Mouse (Mus musculus): Measurements from ENCODE around the gene Ddx46.

Gene Ddx46

DNA sequence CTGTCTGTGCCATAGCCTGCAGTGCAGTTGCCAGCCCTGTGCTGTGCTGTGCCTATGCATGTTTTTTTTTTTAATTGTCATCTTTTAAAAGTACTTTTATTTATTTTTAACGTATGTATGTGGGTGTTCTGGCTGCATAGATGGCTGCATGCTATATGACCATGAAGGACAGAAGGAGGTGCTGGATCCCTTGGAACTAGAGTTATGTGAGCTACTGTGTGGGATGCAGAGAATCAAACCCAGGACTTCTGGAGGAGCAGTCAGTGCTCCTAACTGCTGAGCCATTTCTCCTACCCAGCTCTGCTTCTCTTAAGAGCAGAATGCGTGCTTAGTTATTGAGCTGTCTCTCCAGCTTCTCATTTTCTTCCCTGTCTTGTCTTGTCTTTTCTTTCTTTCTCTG, 87.2 kb downstream of the Ddx46 start:
- no peak for DNase-seq (ENCODE audit: low spot score)

DNA sequence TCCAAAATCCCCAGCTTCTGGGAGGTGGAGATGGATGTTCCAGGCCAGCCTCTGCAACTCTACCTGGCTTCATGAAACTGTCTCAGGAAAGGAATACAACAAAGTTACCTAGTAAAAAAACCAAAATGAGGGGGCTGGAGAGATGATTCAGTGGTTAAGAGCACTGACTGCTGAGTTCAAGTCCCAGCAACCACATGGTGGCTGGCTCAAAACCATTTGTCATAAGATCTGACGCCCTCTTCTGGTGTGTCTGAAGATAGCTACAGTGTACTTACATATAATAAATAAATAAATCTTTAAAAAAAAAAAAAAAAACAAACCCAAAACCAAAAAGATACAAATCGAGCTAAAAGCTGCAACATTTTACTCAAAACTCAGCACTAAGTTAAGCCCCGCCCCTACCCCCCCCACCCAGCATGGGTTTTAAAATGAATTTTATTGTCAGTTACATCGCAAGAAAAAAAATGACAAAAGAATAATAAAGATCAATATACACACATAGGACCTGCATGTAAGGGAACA, 91.8 kb downstream of the Ddx46 start:
- DNase-seq (ENCODE audit: low spot score): peak; percentile 20

DNA sequence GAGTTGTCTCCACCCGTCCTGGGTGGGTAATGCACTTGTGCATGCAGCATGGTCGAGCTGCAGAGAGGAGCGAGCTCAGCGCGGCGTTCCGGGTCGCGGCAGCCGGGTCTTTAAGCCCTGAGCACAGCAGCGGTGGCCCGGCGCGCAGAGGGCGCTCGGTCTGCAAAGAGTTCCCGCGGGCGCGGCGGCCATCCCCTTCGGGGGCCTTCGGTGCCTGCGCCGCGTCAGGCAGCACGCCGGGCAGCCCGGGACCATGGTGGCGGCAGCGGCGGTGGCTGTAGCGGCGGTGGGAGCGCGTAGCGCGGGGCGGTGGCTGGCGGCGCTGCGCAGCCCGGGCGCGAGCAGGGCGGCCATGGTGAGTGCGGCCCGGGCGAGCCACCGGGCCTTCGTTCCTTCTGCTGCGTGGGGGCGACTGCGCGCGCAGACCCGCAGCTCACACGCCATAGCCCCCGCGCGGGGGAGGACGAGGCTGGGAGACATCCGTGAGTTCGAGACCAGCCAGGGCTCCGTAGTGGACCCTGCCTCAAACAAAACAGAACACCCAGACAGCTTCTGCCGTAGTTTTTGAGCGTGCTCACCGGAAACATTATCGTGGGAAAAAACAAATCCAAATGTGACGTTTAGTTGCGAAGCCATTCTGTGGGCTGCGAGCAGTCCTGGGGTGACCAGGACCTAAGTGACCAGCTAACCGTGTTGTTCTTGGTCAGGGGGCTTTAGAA, 92.5 kb downstream of the Ddx46 start, which contains the start of gene Pcbd2:
Pcbd2 (plus strand) TSS at position 249 of the 719 bp plus-strand sequence.
- peak; percentile 87 for DNase-seq (ENCODE audit: low spot score)

DNA sequence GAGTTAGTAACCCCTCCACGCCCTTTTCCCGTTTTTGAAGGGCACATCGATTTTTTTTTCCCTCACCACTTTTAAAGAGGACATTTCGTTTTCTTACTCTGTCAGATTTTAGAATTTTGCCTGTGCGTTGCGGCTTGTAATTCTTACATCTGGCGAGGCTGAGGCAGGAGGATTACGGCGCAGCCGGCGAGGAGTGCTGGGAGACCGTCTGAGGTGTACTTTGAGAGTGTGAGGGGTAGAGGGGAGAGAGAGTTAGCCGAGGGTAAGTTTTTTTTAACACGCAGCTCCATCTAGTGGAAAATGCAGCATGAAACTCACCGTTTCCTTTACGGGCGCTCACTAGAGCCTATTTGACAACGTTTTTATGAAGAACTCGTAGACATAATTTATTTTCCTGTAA, 93.0 kb downstream of the Ddx46 start:
- DNase-seq (ENCODE audit: low spot score): peak; percentile 64

DNA sequence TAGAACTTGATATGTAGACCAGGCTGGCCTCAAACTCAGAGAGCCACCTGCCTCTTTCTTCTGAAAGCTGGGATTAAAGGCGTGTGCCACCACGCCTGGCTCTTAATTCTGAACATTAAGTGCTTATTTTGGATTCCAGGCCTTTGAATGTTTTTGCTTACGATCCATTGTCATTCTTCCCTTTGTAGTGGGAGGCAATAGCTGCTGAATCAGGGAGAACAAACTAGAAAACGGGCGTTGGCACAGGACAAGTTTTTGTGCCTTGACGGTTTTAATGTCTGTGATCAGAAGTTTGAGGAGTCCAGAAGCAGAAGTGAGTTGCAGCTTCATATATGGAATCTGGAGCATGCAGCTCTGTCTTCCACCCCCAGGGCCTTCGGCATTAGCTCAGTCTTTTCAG, 95.9 kb downstream of the Ddx46 start:
- no peak for DNase-seq (ENCODE audit: low spot score)

Measured in testis, postnatal 14 days (tissue).